Mouse (Mus musculus) forebrain, embryonic 12.5 days (tissue): ENCODE results near the gene Shank2. TPM values are rescaled to one million over a fixed set of nuclear protein-coding genes. Genes with fewer than 3 reads are reported as not detected.

Experiments used
- ATAC-seq: fragments of 200-750 bp; cut with Nextera tagmentation; 2 replicates; pipeline ENCODE4 v1.8.0; 2017; ENCODE audit warnings: moderate TSS enrichment; ENCODE audit not compliant: low FRiP score
- H3K27ac ChIP-seq: fragments of 300-500 bp; sonication (generic); 2 replicates; pipeline ENCODE4 v1.5.1; 2016; ENCODE audit warnings: mild to moderate bottlenecking
- H3K27me3 ChIP-seq: fragments of 300-500 bp; sonication (generic); 2 replicates; pipeline ENCODE4 v1.6.1; 2016; ENCODE audit warnings: mild to moderate bottlenecking
- H3K36me3 ChIP-seq: fragments of 300-500 bp; sonication (generic); replicated peaks from 2 replicates; pipeline ENCODE4 v1.6.1; 2016; ENCODE audit warnings: mild to moderate bottlenecking
- H3K4me1 ChIP-seq: fragments of 300-500 bp; sonication (generic); 2 replicates; pipeline ENCODE4 v1.6.1; 2016
- H3K4me2 ChIP-seq: fragments of 300-500 bp; sonication (generic); 2 replicates; pipeline ENCODE4 v1.6.1; 2016; ENCODE audit warnings: mild to moderate bottlenecking, moderate library complexity
- H3K4me3 ChIP-seq: fragments of 300-500 bp; sonication (generic); replicated peaks from 2 replicates; pipeline ENCODE4 v1.5.1; 2016; ENCODE audit warnings: mild to moderate bottlenecking
- H3K9ac ChIP-seq: fragments of 300-500 bp; sonication (generic); 2 replicates; pipeline ENCODE4 v1.6.1; 2016; ENCODE audit warnings: mild to moderate bottlenecking
- H3K9me3 ChIP-seq: fragments of 300-500 bp; sonication (generic); 2 replicates; pipeline ENCODE4 v1.6.1; 2016
- WGBS: fragments of 180-500 bp; shearing (Covaris S2); methylation state at CpG from one replicate; pipeline ENCODE4 v1.1.7; 2016; 5-methylcytosine and 5-hydroxymethylcytosine counted together
- polyA plus RNA-seq: library from polyadenylated mRNA; unstranded; fragments of >200 nt; fragmentation: Nextera tagmentation; extraction: Ambion mirVana; gene quantifications from 2 replicates; pipeline ENCODE4 v1.2.1, GENCODE M21; 2016

Gene Shank2
- polyA plus RNA-seq, 1 experiment from 2014 or later, result 3.0 TPM

DNA sequence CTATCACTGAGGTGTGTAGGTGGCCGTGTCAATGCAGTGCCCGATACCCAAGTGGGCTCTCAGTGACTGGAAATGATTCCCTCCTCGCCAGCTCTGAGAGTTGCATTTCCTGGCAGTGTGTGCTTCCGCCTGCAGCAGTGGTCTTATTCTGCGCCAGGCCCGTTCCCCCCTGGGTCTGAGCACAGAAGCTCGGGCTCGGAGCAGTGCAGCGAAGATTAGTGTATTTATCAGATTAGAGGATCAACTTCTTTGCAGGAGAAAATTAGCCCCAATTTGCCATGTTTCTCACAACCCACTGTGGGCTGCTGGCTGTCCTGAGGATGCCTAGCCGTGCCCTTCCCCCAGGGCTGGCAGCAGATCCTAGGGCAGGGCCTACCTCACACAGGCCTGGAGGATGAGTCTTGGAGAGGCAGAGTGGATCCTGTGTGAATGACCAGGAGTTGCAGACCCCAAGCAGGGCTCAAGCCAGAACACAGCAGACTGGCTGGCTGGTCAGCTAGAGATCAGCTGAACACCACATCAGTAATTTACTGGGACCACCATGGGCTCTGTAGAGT, 306.2 kb downstream of the Shank2 start:
- ATAC-seq, result no peak
- H3K36me3 ChIP-seq, result no peaks in the 10 kb centered on the region
- H3K9ac ChIP-seq, result no peak overlapping the region
- no peak overlapping the region for H3K27ac ChIP-seq
- H3K4me3 ChIP-seq, result no peak overlapping the region
- H3K4me2 ChIP-seq, result no peak overlapping the region
- no peaks in the 10 kb centered on the region for H3K9me3 ChIP-seq
- WGBS, result 83% methylated on average over 10 of the region's 10 CpGs
- H3K27me3 ChIP-seq, result no peaks in the 10 kb centered on the region
- peaks cover 7% of the 10 kb centered on the region; the same call in 1 of the 2 replicates for H3K4me1 ChIP-seq

DNA sequence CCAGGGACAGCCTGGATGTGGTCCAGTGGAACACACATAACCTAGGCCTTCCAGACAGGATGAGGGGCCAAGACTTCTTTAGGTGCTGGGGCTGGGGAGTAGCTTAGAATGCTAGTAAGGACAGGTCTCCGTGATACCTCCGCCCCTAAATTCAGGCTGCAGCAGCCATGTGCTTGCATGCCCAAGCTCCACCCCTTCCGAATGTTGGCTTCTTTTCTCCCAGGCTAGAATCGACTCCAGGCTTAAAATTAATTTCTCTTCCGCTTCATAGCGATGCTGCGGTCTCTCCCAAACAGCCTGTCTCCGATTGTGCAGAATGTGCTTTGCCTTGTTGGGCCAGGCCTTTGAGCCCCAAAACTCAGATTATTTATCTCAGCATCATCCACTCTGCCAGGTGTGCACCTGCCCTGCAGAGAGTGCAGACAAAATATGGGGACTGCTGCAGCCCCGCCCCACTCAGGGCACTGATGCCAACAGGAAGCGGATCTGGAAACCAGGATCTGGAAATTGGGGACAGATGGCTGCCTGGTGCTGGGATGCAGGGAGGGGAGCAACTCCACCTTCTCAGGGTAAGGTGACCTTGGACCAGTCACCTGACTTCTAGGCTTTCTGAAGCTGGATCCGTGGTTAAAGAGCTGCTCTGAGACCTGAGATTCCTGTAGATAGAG, 312.8 kb downstream of the Shank2 start:
- WGBS, result 89% methylated on average over 11 of the region's 11 CpGs
- Histone ChIP-seq H3K4me2 (no peak overlapping the region), H3K4me3 (no peak overlapping the region), H3K9ac (no peak overlapping the region), H3K27me3 (no peaks in the 10 kb centered on the region), H3K36me3 (no peaks in the 10 kb centered on the region), H3K4me1 (peaks cover 13% of the 10 kb centered on the region), H3K9me3 (no peaks in the 10 kb centered on the region), H3K27ac (no peak overlapping the region)
- no peak for ATAC-seq

DNA sequence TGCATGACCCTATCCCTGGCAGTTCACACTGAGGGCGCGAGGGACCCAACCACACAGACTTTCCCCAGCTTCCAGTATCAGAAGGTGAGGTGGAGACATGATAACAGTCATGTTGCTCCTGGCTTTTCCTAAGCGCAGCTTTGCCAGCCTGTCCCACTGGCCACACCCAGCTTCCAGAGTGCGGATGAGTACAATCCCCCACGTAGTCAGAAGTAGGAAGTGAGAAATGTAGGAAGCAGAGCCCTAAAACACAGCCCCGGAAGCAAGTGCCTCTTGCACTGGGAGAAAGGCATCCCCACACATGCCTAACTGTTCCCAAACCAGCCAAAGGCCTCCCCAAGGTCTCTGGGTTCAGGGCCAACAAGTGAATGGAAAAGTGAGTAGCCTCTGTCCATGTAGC, 314.5 kb downstream of the Shank2 start:
- H3K4me3 ChIP-seq, result no peak overlapping the region
- no peak overlapping the region for H3K4me2 ChIP-seq
- H3K4me1 ChIP-seq, result peaks cover 13% of the 10 kb centered on the region
- 94% methylated on average over 6 of the region's 6 CpGs for WGBS
- ATAC-seq, result no peak
- no peaks in the 10 kb centered on the region for H3K9me3 ChIP-seq
- H3K27me3 ChIP-seq, result no peaks in the 10 kb centered on the region
- no peak overlapping the region for H3K9ac ChIP-seq
- H3K36me3 ChIP-seq, result no peaks in the 10 kb centered on the region
- H3K27ac ChIP-seq, result no peak overlapping the region

DNA sequence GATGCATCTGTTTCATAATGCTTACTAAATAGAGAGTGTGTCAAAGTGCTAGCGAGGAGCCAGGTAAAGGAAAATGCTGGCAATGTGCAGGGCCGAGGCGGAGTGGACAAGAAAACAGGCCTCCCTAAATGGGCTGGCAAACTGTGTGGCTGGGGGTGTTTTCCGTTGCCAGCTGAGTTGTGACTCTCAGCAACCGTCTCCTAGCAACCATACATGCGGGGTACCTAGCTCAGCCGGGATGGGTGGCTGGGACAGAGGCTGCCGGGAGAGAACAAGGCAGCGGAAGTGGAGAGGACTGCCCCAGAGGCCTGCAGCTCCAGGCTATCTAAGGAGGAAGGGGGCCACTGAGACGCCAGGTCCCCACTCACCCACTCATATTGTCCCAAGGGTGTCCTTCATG, 315.1 kb downstream of the Shank2 start:
- no peaks in the 10 kb centered on the region for H3K27me3 ChIP-seq
- no peak overlapping the region for H3K9ac ChIP-seq
- ATAC-seq, result peak; percentile 75
- 20% methylated on average over 10 of the region's 10 CpGs for WGBS
- no peak overlapping the region for H3K4me3 ChIP-seq
- H3K4me1 ChIP-seq, result peaks cover 13% of the 10 kb centered on the region
- no peaks in the 10 kb centered on the region for H3K9me3 ChIP-seq
- no peak overlapping the region for H3K4me2 ChIP-seq
- no peaks in the 10 kb centered on the region for H3K36me3 ChIP-seq
- no peak overlapping the region for H3K27ac ChIP-seq

DNA sequence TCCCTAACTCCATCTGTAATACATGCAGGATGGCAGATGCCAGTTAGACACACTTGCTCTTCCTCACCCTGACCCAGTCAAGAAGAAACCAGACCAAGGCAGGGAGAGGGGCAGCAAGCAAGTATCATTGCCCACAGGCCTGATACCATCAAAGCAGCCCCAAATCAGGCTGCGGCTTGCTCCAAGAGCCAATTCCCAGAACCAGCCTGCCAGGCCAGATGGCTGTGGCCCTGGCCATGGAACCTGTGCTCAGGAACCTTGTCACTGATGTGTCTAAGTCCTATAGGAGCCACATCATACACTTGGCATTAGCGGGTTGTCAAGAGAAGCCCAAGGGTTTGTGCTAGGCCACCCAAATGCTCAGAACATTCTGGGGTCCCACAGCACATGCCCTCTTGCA, 322.3 kb downstream of the Shank2 start:
- Histone ChIP-seq H3K4me2 (no peak overlapping the region), H3K36me3 (no peaks in the 10 kb centered on the region), H3K9ac (no peak overlapping the region), H3K9me3 (no peaks in the 10 kb centered on the region), H3K4me3 (no peak overlapping the region), H3K27ac (no peak overlapping the region), H3K4me1 (no peaks in the 10 kb centered on the region), H3K27me3 (no peaks in the 10 kb centered on the region)
- ATAC-seq, result no peak
- 94% methylated on average over 2 of the region's 2 CpGs for WGBS

DNA sequence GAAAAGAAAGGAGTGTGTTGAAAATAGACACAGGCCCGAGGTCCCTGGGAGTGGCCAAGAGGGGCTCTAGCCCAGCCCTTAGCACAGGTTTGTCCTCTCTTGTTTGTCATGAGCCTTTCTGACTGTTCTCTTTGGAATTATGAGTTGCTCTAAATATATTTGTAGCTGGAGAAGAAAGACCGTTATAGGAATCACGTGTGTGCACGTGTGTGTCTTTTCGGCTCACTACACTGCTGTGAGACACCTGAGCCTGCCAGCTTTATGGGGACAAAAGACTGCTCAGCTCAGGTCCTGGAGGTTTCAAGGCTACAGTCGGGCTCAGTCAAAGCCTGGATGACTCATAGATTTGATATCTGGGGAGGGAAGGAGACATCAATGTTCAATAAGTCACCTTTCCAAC, 323.1 kb downstream of the Shank2 start:
- H3K4me3 ChIP-seq, result no peak overlapping the region
- no peaks in the 10 kb centered on the region for H3K27me3 ChIP-seq
- WGBS, result 88% methylated on average over 6 of the region's 6 CpGs
- no peaks in the 10 kb centered on the region for H3K9me3 ChIP-seq
- no peak for ATAC-seq
- H3K9ac ChIP-seq, result no peak overlapping the region
- H3K36me3 ChIP-seq, result no peaks in the 10 kb centered on the region
- H3K27ac ChIP-seq, result no peak overlapping the region
- H3K4me2 ChIP-seq, result no peak overlapping the region
- H3K4me1 ChIP-seq, result no peaks in the 10 kb centered on the region

DNA sequence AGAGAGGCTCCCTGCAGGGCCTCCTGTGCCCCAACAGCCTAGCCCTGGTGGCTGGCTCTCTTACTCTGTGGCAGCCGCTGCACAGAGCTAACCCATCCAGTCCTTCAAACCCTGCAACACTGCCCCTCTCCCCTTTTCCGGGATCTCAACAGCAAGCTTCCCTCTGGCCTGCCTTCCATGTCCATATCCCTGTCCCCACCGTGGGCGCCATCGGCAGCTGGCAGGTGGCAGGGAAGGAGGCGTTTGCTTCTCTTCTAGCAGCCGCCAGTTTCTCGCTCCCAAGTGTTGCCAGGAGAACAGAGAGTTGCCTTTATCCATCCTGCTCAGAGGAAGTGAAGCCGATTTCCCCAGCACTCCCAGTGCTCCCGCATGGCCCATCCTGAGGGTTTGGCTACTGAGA, 323.9 kb downstream of the Shank2 start:
- no peaks in the 10 kb centered on the region for H3K9me3 ChIP-seq
- no peak overlapping the region for H3K4me3 ChIP-seq
- H3K27ac ChIP-seq, result no peak overlapping the region
- no peak overlapping the region for H3K4me2 ChIP-seq
- WGBS, result 88% methylated on average over 10 of the region's 10 CpGs
- ATAC-seq, result no peak
- no peaks in the 10 kb centered on the region for H3K36me3 ChIP-seq
- H3K27me3 ChIP-seq, result no peaks in the 10 kb centered on the region
- H3K4me1 ChIP-seq, result no peaks in the 10 kb centered on the region
- no peak overlapping the region for H3K9ac ChIP-seq

DNA sequence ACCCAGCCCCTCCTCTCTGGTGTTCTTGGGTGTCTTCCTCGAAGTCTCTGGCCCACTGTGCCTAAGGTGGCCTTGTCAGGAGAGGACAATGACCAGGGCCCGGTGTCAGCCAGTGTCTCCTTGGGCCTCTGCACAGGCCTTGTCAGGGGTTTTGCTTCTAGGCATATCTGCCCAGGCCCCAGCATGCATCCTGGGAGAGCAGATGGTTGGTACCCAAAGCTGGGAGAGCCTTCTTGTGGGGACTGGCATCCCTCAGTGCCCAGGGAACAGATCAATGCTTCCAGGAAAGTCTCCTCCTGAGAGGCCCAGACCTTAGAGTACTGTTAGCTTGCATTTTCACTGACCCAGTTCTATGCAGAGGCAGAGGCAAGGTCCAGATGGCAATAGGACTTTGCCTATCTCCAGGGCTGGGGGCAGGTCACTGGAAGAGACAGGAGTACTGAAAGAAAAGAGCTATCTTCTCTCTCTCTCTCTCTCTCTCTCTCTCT, 327.7 kb downstream of the Shank2 start:
- no peak overlapping the region for H3K4me2 ChIP-seq
- no peaks in the 10 kb centered on the region for H3K9me3 ChIP-seq
- H3K27ac ChIP-seq, result no peak overlapping the region
- 80% methylated on average over 2 of the region's 2 CpGs for WGBS
- H3K27me3 ChIP-seq, result no peaks in the 10 kb centered on the region
- no peaks in the 10 kb centered on the region for H3K36me3 ChIP-seq
- H3K4me3 ChIP-seq, result no peak overlapping the region
- H3K9ac ChIP-seq, result no peak overlapping the region
- no peaks in the 10 kb centered on the region for H3K4me1 ChIP-seq
- no peak for ATAC-seq

DNA sequence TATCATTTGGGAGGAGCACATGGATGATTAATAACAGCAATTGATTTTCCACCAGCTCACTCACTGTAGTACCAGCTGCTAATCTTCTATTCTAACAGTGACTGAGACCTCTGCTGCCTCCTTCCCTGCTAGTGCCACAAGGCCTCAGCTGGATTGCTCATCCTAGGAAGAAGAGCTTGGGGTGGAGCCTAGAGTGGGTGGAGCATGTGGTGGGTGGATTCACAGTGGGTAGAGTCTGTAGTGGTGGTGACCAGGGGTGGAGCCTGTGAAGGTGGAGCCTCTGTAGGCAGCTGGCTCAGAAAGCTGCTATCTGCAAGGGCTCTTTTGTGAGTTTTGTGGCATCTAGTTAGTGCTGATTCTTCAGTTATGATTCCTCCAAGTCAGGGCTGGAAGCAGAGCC, 334.9 kb downstream of the Shank2 start:
- no peak overlapping the region for H3K4me3 ChIP-seq
- no peaks in the 10 kb centered on the region for H3K36me3 ChIP-seq
- no peaks in the 10 kb centered on the region for H3K4me1 ChIP-seq
- no peak for ATAC-seq
- no peaks in the 10 kb centered on the region for H3K27me3 ChIP-seq
- no peaks in the 10 kb centered on the region for H3K9me3 ChIP-seq
- H3K9ac ChIP-seq, result no peak overlapping the region
- no peak overlapping the region for H3K27ac ChIP-seq
- H3K4me2 ChIP-seq, result no peak overlapping the region

DNA sequence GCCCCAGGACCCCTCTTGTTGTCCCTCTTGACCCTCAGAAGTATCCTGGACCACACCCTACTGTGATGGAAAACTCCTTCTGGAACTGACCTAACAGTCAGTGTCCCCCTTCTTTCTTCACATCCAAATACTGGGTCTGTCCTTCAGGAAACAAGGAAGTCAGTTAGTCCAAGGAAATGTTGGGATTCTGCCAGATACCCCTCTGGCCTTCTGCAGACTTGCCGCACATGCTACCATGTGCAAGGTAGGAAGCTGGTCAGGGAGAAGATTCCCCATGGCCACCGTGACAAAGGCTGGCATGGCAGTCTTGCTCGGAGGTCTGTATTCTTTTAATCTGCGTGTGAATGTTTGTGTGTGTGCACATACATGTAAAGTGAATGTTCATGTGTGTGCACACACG, 337.0 kb downstream of the Shank2 start:
- 94% methylated on average over 5 of the region's 5 CpGs for WGBS
- Histone ChIP-seq H3K9ac (no peak overlapping the region), H3K4me2 (no peak overlapping the region), H3K9me3 (no peaks in the 10 kb centered on the region), H3K27me3 (no peaks in the 10 kb centered on the region), H3K27ac (no peak overlapping the region), H3K36me3 (no peaks in the 10 kb centered on the region), H3K4me1 (no peaks in the 10 kb centered on the region), H3K4me3 (no peak overlapping the region)
- no peak for ATAC-seq

DNA sequence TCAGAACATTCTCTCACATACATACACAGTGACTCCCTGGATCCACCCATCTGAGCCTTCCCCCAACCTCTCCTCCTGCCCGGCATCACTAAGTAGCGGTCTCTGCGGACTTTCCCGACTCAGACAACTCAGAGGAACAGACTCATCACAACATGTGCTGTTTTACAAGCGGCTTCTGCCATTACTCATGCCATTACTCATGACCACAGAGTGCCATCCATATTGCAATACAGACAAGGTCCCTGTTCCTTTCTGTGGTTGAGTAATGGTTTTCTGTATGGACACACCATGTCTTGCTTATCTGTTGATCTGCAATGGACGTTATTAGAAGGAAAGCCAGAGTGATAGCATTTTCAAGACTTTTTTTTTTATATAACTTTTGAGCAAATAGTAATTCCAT, 338.6 kb downstream of the Shank2 start:
- 91% methylated on average over 6 of the region's 6 CpGs for WGBS
- Histone ChIP-seq H3K27ac (no peak overlapping the region), H3K27me3 (no peaks in the 10 kb centered on the region), H3K9me3 (no peaks in the 10 kb centered on the region), H3K36me3 (no peaks in the 10 kb centered on the region), H3K4me2 (no peak overlapping the region), H3K9ac (no peak overlapping the region), H3K4me3 (no peak overlapping the region), H3K4me1 (no peaks in the 10 kb centered on the region)
- ATAC-seq, result no peak

DNA sequence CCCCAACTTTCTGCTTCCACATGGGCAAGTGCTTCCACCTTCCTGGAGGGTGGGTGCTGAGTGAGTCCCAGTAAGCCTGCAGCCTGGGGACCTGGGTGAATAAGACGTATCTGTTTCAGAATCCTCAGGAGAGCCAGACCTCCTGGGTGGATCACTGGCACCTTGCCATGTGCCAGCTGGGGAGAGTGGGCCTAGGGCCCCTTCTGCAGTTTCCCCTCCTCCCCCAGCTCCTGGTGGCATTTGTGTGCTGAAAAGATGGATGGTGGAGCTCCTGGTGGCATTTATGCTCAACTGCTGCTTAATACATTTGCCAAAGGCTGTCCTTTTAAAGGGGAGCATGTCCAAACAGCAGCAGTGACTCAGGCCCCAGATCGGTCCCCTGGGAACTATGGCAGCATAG, 364.4 kb downstream of the Shank2 start:
- Histone ChIP-seq H3K27ac (no peak overlapping the region), H3K36me3 (no peaks in the 10 kb centered on the region), H3K9ac (no peak overlapping the region), H3K4me1 (no peaks in the 10 kb centered on the region; the same call in 1 of the 2 replicates), H3K9me3 (no peaks in the 10 kb centered on the region), H3K4me2 (no peak overlapping the region), H3K27me3 (no peaks in the 10 kb centered on the region), H3K4me3 (no peak overlapping the region)
- WGBS, result 80% methylated on average over 2 of the region's 2 CpGs
- no peak for ATAC-seq

DNA sequence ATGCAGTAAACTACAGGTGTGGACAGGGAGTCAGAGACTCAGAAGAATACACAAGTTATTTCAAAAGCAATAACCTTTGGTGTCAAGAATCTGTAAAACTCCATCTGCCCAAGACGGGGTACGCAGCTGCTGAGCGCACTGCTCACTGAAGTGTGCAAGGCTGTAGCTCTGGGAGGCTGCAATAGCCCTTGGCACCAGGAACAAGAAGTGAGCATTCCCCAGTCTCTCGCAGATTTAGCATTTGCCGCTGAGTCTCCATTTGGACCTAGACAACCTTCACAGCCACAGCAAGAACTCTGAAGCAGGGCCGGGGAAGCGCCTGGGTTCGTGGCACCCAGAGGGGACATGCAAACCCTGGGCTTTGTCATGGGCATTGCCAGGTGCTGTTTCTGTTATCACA, 371.3 kb downstream of the Shank2 start:
- no peak overlapping the region for H3K9ac ChIP-seq
- 92% methylated on average over 8 of the region's 8 CpGs for WGBS

More for the DNA sequence above, 371.3 kb downstream of the Shank2 start:
- no peak overlapping the region for H3K4me2 ChIP-seq
- H3K4me1 ChIP-seq, result peaks cover 5% of the 10 kb centered on the region; the same call in 1 of the 2 replicates
- ATAC-seq, result no peak
- H3K27me3 ChIP-seq, result no peaks in the 10 kb centered on the region
- no peaks in the 10 kb centered on the region for H3K9me3 ChIP-seq
- H3K27ac ChIP-seq, result no peak overlapping the region
- H3K36me3 ChIP-seq, result no peaks in the 10 kb centered on the region
- no peak overlapping the region for H3K4me3 ChIP-seq
